Mouse (Mus musculus) mouse trophoblast stem cell (cell line): ENCODE data around the gene Nkiras1.
"Not testable (repeated sequence)": the region's sequence is repeated elsewhere in the genome, so short reads cannot be mapped to it uniquely, and the experiment has no call there.

Source experiments
- in situ Hi-C, 2 experiments: fragments of 300-500 bp; cut with MseI, MboI; formaldehyde crosslinking; loops; 2 replicates in 1 of 2; 3 replicates in 1 of 2; pipeline ENCODE4 v1.15.1; 2025

Nkiras1 gene

GRCm38 (mm10) chr14:18270529-18271441 is at the start of gene Nkiras1, which contains the start of gene Rpl15:
Gene Nkiras1, plus strand, starts transcription at chr14:18271136.
Gene Rpl15, minus strand, starts transcription at chr14:18271391.
- in situ Hi-C loops: no loop called here

- in situ Hi-C loops: no loop called here
Measured at GRCm38 (mm10) chr14:18221977-18222376, 49.0 kb upstream of the Nkiras1 start.

- in situ Hi-C loops: not testable (repeated sequence)
Measured at GRCm38 (mm10) chr14:18225431-18225830, 45.5 kb upstream of the Nkiras1 start.

GRCm38 (mm10) chr14:18226181-18226580 is 44.8 kb upstream of the Nkiras1 start:
- in situ Hi-C loops: not testable (repeated sequence)

- in situ Hi-C loops: not testable (repeated sequence)
Measured at GRCm38 (mm10) chr14:18229751-18230150, 41.2 kb upstream of the Nkiras1 start.

GRCm38 (mm10) chr14:18231866-18232265 is 39.1 kb upstream of the Nkiras1 start:
- in situ Hi-C loops: not testable (repeated sequence)

GRCm38 (mm10) chr14:18233076-18233475 is 37.9 kb upstream of the Nkiras1 start:
- in situ Hi-C loops: no loop called here

- in situ Hi-C loops: no loop called here
Measured at GRCm38 (mm10) chr14:18233981-18234960, 36.7 kb upstream of the Nkiras1 start.

- in situ Hi-C loops: not testable (repeated sequence)
Measured at GRCm38 (mm10) chr14:18236496-18237235, 34.3 kb upstream of the Nkiras1 start.

- in situ Hi-C loops: no loop called here
Measured at GRCm38 (mm10) chr14:18237381-18237780, 33.6 kb upstream of the Nkiras1 start.

GRCm38 (mm10) chr14:18238131-18238749 is 32.7 kb upstream of the Nkiras1 start:
- in situ Hi-C loops: no loop called here

GRCm38 (mm10) chr14:18238750-18239731 is 31.9 kb upstream of the Nkiras1 start, which contains the start of gene Nr1d2:
Gene Nr1d2, minus strand, starts transcription at chr14:18239127.
- in situ Hi-C loops: no loop called here

GRCm38 (mm10) chr14:18240132-18240531 is 30.8 kb upstream of the Nkiras1 start:
- in situ Hi-C loops: no loop called here

- in situ Hi-C loops: no loop called here
Measured at GRCm38 (mm10) chr14:18241786-18242185, 29.1 kb upstream of the Nkiras1 start.

GRCm38 (mm10) chr14:18242638-18243130 is 28.3 kb upstream of the Nkiras1 start:
- in situ Hi-C loops: no loop called here

- in situ Hi-C loops: no loop called here
Measured at GRCm38 (mm10) chr14:18261203-18261602, 9.7 kb upstream of the Nkiras1 start.

GRCm38 (mm10) chr14:18263427-18263826 is 7.5 kb upstream of the Nkiras1 start:
- in situ Hi-C loops: no loop called here

GRCm38 (mm10) chr14:18269947-18270528 is 898 bp upstream of the Nkiras1 start:
- in situ Hi-C loops: not testable (repeated sequence)

GRCm38 (mm10) chr14:18271666-18272065 is 730 bp downstream of the Nkiras1 start:
- in situ Hi-C loops: no loop called here
